Mouse (Mus musculus) hindbrain, embryonic 14.5 days (tissue): ENCODE measurements at regions not wholly inside any gene's neighbourhood (a gene's known extent, or its start where the extent isn't known, plus 50 kb on each side); places are given as distances from the start of the nearest gene placed in this dataset.

Source experiments
- ATAC-seq: fragments of 200-750 bp; cut with Nextera tagmentation; 2 replicates; pipeline ENCODE4 v1.8.0; 2017; ENCODE audit warnings: moderate number of reproducible peaks, mild to moderate bottlenecking, moderate TSS enrichment, moderate library complexity; ENCODE audit not compliant: low FRiP score
- DNase-seq: peaks from one replicate; pipeline ENCODE4 v3.0.0-alpha.2; 2015; ENCODE audit warnings: low spot score
- H3K27ac ChIP-seq: fragments of 300-500 bp; sonication (generic); 2 replicates; pipeline ENCODE4 v1.5.1; 2014; ENCODE audit warnings: mild to moderate bottlenecking, moderate library complexity
- H3K27me3 ChIP-seq: fragments of 300-500 bp; sonication (generic); 2 replicates; pipeline ENCODE4 v1.6.1; 2014; ENCODE audit warnings: mild to moderate bottlenecking, low read length, mixed read lengths; ENCODE audit not compliant: control insufficient read depth, insufficient read depth
- H3K36me3 ChIP-seq: fragments of 300-500 bp; sonication (generic); replicated peaks from 2 replicates; pipeline ENCODE4 v1.6.1; 2014; ENCODE audit not compliant: control insufficient read depth, insufficient read depth
- H3K4me1 ChIP-seq: fragments of 300-500 bp; sonication (generic); replicated peaks from 2 replicates; pipeline ENCODE4 v1.6.1; 2014; ENCODE audit warnings: antibody characterized with exemption, low read length, mixed read lengths; ENCODE audit not compliant: control insufficient read depth, insufficient read depth
- H3K4me2 ChIP-seq: fragments of 300-500 bp; sonication (generic); replicated peaks from 2 replicates; pipeline ENCODE4 v1.6.1; 2014; ENCODE audit warnings: mild to moderate bottlenecking, moderate library complexity
- H3K4me3 ChIP-seq: fragments of 300-500 bp; sonication (generic); replicated peaks from 2 replicates; pipeline ENCODE4 v1.5.1; 2014; ENCODE audit warnings: mild to moderate bottlenecking, low read length
- H3K9ac ChIP-seq: fragments of 300-500 bp; sonication (generic); 2 replicates; pipeline ENCODE4 v1.6.1; 2014
- H3K9me3 ChIP-seq: fragments of 300-500 bp; sonication (generic); 2 replicates; pipeline ENCODE4 v1.6.1; 2016; ENCODE audit warnings: low read length; ENCODE audit not compliant: control insufficient read depth
- WGBS: fragments of 180-500 bp; shearing (Covaris S2); extraction: QIAGEN DNeasy Blood & Tissue Kit; methylation state at CpG from one replicate; pipeline ENCODE4 v1.1.7; 2014; 5-methylcytosine and 5-hydroxymethylcytosine counted together

GRCm38 (mm10) chr1:161301348-161302075, 50.5 kb upstream of the Prdx6 start:
- H3K36me3 ChIP-seq, result no peaks in the 10 kb centered on the region
- no peaks in the 10 kb centered on the region for H3K9me3 ChIP-seq
- ATAC-seq, result no peak
- H3K4me3 ChIP-seq, result no peak overlapping the region
- no peaks in the 10 kb centered on the region for H3K4me1 ChIP-seq
- DNase-seq, result no peak
- no peak overlapping the region for H3K4me2 ChIP-seq
- no peak overlapping the region for H3K27ac ChIP-seq
- H3K9ac ChIP-seq, result no peak overlapping the region
- 49% methylated on average over 3 of the region's 3 CpGs for WGBS
- no peaks in the 10 kb centered on the region for H3K27me3 ChIP-seq

- no peak overlapping the region for H3K9ac ChIP-seq
- no peak overlapping the region for H3K27ac ChIP-seq
- no peaks in the 10 kb centered on the region for H3K9me3 ChIP-seq
- no peak for DNase-seq
- no peaks in the 10 kb centered on the region for H3K4me1 ChIP-seq
- WGBS, result 74% methylated on average over 5 of the region's 5 CpGs
- no peaks in the 10 kb centered on the region for H3K27me3 ChIP-seq
- no peak overlapping the region for H3K4me2 ChIP-seq
- no peak for ATAC-seq
- H3K36me3 ChIP-seq, result no peaks in the 10 kb centered on the region
- H3K4me3 ChIP-seq, result no peak overlapping the region
These were observed 55.9 kb upstream of the Prdx6 start for GRCm38 (mm10) chr1:161306772-161307499.

GRCm38 (mm10) chr1:161309269-161309668, 58.2 kb upstream of the Prdx6 start:
- no peaks in the 10 kb centered on the region for H3K27me3 ChIP-seq
- H3K4me1 ChIP-seq, result no peaks in the 10 kb centered on the region
- DNase-seq (no peak), ATAC-seq (no peak)
- no peak overlapping the region for H3K9ac ChIP-seq
- no peaks in the 10 kb centered on the region for H3K36me3 ChIP-seq
- 88% methylated on average over 3 of the region's 3 CpGs for WGBS
- H3K4me3 ChIP-seq, result no peak overlapping the region
- no peaks in the 10 kb centered on the region for H3K9me3 ChIP-seq
- no peak overlapping the region for H3K4me2 ChIP-seq
- H3K27ac ChIP-seq, result no peak overlapping the region

GRCm38 (mm10) chr1:161314078-161314477, 63.1 kb upstream of the Prdx6 start:
- Histone ChIP-seq H3K36me3 (no peaks in the 10 kb centered on the region), H3K27me3 (no peaks in the 10 kb centered on the region), H3K4me1 (no peaks in the 10 kb centered on the region), H3K9me3 (no peaks in the 10 kb centered on the region), H3K4me3 (no peak overlapping the region), H3K4me2 (no peak overlapping the region), H3K27ac (no peak overlapping the region), H3K9ac (no peak overlapping the region)
- DNase-seq (no peak), ATAC-seq (no peak)
- 60% methylated on average over 19 of the region's 19 CpGs for WGBS

- no peak overlapping the region for H3K4me2 ChIP-seq
- DNase-seq (no peak), ATAC-seq (no peak)
- H3K4me1 ChIP-seq, result no peaks in the 10 kb centered on the region
- no peak overlapping the region for H3K27ac ChIP-seq
- no peaks in the 10 kb centered on the region for H3K36me3 ChIP-seq
- no peak overlapping the region for H3K4me3 ChIP-seq
- H3K9ac ChIP-seq, result no peak overlapping the region
- H3K9me3 ChIP-seq, result no peaks in the 10 kb centered on the region
- 93% methylated on average over 6 of the region's 6 CpGs for WGBS
- H3K27me3 ChIP-seq, result no peaks in the 10 kb centered on the region
These were observed 70.7 kb upstream of the Prdx6 start for GRCm38 (mm10) chr1:161321675-161322074.

GRCm38 (mm10) chr1:161329218-161329617, 66.0 kb upstream of the Tnfsf4 start:
- Histone ChIP-seq H3K27me3 (no peaks in the 10 kb centered on the region), H3K4me3 (no peak overlapping the region), H3K9ac (no peak overlapping the region), H3K4me1 (no peaks in the 10 kb centered on the region), H3K4me2 (no peak overlapping the region), H3K36me3 (no peaks in the 10 kb centered on the region), H3K9me3 (no peaks in the 10 kb centered on the region), H3K27ac (no peak overlapping the region)
- WGBS, result 67% methylated on average over 1 of the region's 1 CpGs
- ATAC-seq (no peak), DNase-seq (no peak)

- ATAC-seq (no peak), DNase-seq (no peak)
- H3K4me1 ChIP-seq, result no peaks in the 10 kb centered on the region
- H3K27ac ChIP-seq, result no peak overlapping the region
- no peaks in the 10 kb centered on the region for H3K9me3 ChIP-seq
- no peak overlapping the region for H3K9ac ChIP-seq
- WGBS, result 74% methylated on average over 3 of the region's 3 CpGs
- no peak overlapping the region for H3K4me3 ChIP-seq
- H3K4me2 ChIP-seq, result no peak overlapping the region
- H3K27me3 ChIP-seq, result no peaks in the 10 kb centered on the region
- H3K36me3 ChIP-seq, result no peaks in the 10 kb centered on the region
These were observed 62.1 kb upstream of the Tnfsf4 start for GRCm38 (mm10) chr1:161333151-161333550.

- Histone ChIP-seq H3K36me3 (no peaks in the 10 kb centered on the region), H3K27me3 (no peaks in the 10 kb centered on the region), H3K27ac (no peak overlapping the region), H3K4me1 (0 out of 2 replicates have a peak, but pooled peaks cover 8% of the 10 kb centered on the region), H3K4me3 (no peak overlapping the region), H3K4me2 (no peak overlapping the region), H3K9ac (no peak overlapping the region), H3K9me3 (no peaks in the 10 kb centered on the region)
- WGBS, result 44% methylated on average over 2 of the region's 2 CpGs
- ATAC-seq (0 out of 2 replicates have a peak, but pooled peaks have one; percentile 17), DNase-seq (peak; percentile 54)
These were observed 50.1 kb upstream of the Tnfsf4 start for GRCm38 (mm10) chr1:161345111-161345510.
